Mouse (Mus musculus): Measurements from ENCODE around the gene Ankrd39. TPM values are rescaled to one million over a fixed set of nuclear protein-coding genes. Genes with fewer than 3 reads are reported as not detected.

Ankrd39 gene
- total RNA-seq, 2 experiments from 2014 or later, result 7.2 to 9.3 TPM

DNA sequence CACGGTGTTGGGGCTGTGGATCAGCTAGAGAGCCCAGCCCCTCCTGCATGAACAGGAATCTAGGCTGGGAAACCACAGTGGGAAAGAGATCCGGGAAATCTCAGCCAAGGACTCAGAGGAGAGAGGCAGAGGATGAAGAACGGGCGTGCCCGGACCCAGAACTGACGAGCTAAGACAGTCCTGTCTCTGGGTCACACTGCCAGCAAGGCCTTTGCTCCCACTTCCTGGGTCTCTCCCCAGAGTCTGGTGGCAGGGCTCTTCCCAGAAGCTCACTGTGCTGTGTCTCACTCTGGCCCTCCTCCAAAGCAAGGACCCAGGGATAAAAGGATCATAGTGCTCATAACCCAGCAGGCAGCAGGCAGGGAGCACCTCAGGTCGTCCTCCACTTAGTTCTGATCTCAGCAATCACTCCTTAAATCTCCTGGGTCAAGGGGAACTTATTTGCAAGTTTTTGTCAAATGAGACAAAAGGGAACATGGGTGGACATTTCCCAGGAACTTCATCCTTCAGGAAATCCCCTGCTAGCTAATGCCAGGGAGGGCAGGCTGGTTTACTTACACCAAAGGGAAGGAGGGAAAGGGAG is 22.5 kb upstream of the Ankrd39 start:
- peak overlapping the region; percentile 82 for H3K27ac ChIP-seq
- intact Hi-C loops (cut with DNase I), result no loop called here
- TF ChIP-seq CTCF (IDR thresholded peaks at IDR 0.05), result no peak

DNA sequence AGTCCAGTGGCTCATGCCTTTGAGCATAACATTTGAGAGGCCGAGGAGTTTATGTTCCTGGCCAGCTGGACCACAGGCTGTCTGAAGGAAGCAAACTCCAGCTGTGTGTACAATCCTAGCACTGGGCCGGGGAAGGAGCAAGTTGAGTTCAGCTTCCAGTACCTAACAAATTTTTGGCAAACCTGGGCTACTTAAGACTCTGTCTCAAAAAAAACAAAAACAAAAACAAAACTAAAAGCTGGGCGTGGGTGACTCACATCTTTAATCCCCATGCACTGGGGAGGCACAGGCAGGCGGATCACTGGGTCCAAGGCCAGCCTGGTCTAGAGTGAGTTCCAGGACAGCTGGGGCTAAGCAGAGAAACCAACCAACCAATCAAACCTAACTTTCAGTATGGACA is 21.5 kb upstream of the Ankrd39 start:
- no peak for TF ChIP-seq CTCF (IDR thresholded peaks at IDR 0.05)
- intact Hi-C loops (cut with DNase I), result no loop called here
- H3K27ac ChIP-seq, result peak overlapping the region; percentile 82
- DNase-seq, result peak; percentile 65
- peak overlapping the region; percentile 40 for H3K4me3 ChIP-seq

More for the DNA sequence above, 22.5 kb upstream of the Ankrd39 start:
- 0 out of 2 replicates have a peak overlapping the region, but pooled peaks have one; percentile 4 for H3K4me3 ChIP-seq
- DNase-seq, result no peak

DNA sequence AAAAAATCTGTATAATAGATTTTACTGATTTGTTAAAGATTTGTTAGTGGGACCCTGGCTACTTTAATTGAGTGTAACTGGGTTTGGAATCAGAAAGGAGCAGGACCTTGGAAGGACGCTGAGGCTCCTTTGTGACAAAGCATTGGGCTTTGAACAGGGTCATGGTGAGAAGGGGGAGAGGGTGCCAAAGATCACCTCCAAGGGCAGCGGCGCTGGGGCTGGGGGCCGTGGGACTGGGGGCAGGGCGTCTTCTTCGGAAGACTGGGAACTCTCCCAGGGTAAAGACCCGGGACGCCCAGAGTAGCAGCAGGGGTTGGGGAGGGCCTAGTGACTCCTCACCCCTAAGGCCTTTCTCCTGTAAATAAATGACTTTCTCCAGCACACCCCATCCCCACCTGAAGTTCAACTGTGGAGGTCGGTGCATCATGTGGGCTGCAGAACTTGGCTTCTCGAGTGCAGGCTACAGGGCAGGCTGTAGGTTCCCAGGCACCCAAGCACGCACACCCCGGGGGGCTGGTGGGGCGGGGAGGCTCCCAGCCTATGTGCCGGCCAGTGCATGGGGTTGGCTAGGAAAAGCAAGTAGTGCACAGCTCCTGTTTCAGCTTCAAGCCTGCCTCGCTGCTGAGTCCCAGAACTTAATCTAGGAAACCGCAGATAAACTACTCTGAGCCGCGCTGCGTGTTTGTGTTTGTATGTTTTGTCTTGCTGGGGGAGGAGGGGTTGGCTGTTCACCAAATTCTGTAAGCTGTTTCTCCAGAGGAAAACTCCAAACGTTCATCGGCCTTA is 20.8 kb upstream of the Ankrd39 start:
- peak overlapping the region; percentile 40 for H3K4me3 ChIP-seq
- no peak for TF ChIP-seq CTCF (IDR thresholded peaks at IDR 0.05)
- no peak for DNase-seq
- intact Hi-C loops (cut with DNase I), result no loop called here
- H3K27ac ChIP-seq, result peak overlapping the region; percentile 82

DNA sequence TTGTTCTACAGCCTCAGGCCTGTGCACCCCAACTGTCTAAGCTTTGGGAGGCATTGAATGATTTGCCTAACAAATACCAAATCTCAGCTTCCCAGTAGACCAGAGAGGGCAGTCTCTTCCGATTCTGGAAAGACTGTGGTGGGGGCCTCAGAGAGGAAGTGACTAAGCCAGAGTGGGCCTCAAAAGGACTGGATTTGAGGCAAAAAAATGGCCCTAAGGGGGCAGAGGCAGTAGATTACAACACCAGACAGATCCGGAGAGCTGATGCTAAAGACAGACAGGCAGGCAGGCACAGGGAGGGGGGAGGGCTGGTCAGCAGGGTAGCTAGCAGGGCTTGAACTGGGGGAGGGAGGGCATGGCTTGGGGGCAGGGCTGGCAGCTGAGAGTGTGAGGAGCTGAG is 19.2 kb upstream of the Ankrd39 start:
- DNase-seq, result no peak
- Histone ChIP-seq H3K4me3 (no peak overlapping the region), H3K27ac (peak overlapping the region; percentile 17)
- intact Hi-C loops (cut with DNase I), result no loop called here
- TF ChIP-seq CTCF (IDR thresholded peaks at IDR 0.05), result no peak

DNA sequence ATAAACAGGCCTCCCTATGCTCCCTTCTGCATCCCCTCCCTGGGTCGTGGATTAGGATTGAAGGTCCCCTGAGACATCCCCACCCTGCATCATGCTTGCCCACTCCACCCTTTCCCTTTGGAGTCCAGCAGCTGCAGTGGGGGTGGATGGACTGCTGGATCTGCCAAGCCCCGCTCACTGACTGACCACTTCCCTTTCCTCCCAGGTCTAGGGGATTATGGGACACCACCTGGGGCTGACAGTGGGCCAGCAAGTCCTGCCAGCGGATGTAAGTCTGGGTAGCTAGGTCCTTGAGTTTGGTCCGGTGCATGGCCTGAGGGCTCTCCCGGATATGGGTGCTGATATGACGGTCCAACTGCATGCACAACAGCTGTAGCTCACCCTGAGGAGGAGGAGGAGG is 16.9 kb upstream of the Ankrd39 start:
- peak; percentile 73 for DNase-seq
- peak overlapping the region; percentile 97 for H3K27ac ChIP-seq
- H3K4me3 ChIP-seq, result no peak overlapping the region
- intact Hi-C loops (cut with DNase I), result no loop called here
- TF ChIP-seq CTCF (IDR thresholded peaks at IDR 0.05), result no peak

DNA sequence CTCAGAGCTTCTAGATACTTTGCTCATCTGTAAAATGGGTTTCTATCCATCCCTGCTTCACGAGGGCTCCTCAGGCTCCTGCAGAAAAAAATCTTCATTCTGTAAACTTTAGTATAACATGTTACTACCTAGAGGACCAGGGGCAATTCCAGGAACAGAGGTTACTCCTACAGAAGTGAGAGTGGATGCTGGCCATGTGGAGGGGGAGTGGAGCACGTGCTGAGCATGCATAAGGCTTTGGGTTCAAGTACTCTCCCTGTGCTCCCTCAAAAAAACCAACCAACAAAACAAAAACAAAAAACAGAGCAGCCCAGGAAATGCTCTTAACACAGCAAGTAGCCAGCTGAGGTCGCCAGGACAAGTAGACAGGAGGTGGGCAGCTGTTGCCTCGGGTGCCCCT is 16.4 kb upstream of the Ankrd39 start:
- intact Hi-C loops (cut with DNase I), result no loop called here
- TF ChIP-seq CTCF (IDR thresholded peaks at IDR 0.05), result no peak
- H3K27ac ChIP-seq, result peak overlapping the region; percentile 97

DNA sequence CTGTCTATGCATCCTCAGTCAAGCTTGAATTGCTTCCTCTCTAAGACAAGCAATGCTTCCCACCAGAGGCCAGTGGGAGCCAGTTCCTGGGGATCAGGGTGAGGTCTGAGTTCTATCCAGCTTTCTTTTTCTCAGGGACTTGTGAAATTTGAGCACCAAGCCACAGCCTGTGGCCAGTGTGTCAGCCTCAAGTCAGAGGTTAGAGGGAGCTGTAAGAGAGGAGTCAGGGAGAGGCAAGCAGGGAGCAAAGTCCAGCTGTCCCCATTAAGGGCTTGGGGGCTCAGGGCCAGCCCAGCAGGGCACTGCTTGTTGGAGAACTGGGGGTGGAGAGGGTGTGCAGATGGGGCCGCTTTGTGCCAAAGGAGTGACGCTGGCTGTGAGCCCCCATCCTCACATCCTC is 16.0 kb upstream of the Ankrd39 start:
- Histone ChIP-seq H3K27ac (peak overlapping the region; percentile 97), H3K4me3 (no peak overlapping the region)
- DNase-seq, result peak; percentile 63
- intact Hi-C loops (cut with DNase I), result no loop called here
- TF ChIP-seq CTCF (IDR thresholded peaks at IDR 0.05), result peak; percentile 10; the same call in 1 of the 2 replicates

More for the DNA sequence above, 16.4 kb upstream of the Ankrd39 start:
- no peak for DNase-seq
- H3K4me3 ChIP-seq, result no peak overlapping the region

DNA sequence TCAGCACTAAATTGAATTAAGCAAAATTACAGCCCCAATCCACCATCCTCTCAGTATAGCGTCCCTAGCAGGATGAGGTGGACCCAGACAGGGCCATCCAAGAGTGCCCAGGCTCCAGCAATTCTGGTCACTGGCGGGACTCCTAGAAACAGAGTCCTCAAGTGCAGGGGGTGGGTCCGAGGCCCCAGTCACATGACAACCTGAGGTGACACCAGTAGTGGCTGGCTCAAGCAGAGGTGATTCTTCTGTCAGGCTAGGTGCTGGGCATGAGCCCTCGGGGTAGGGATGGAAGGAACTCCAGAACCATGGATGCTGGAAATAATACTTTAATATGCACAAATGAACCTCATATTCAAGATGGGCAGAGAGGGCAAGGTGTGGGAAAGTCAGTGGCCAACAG is 15.1 kb upstream of the Ankrd39 start:
- Histone ChIP-seq H3K4me3 (no peak overlapping the region), H3K27ac (peak overlapping the region; percentile 97)
- no peak for TF ChIP-seq CTCF (IDR thresholded peaks at IDR 0.05)
- intact Hi-C loops (cut with DNase I), result no loop called here
- DNase-seq, result no peak

DNA sequence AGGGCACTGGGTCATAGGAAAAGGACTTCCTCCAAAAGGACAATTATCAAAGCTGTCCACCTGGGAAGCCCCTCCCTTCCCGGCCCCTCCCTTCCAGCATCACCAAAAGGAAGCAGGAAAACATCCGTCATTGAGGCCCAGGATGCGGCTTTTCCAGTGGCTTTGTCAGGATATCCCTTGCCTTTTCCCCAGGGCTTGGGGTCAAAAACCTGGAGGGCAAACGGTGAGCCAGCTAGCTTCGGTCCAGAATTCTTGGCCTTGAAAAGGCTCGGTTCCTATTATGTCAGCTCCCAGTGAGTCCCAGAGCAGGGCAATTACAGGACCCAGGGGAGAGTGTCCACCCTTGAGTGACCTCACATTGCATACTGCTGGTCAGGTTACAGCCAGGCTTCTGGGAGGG is 13.7 kb upstream of the Ankrd39 start:
- intact Hi-C loops (cut with DNase I), result no loop called here

DNA sequence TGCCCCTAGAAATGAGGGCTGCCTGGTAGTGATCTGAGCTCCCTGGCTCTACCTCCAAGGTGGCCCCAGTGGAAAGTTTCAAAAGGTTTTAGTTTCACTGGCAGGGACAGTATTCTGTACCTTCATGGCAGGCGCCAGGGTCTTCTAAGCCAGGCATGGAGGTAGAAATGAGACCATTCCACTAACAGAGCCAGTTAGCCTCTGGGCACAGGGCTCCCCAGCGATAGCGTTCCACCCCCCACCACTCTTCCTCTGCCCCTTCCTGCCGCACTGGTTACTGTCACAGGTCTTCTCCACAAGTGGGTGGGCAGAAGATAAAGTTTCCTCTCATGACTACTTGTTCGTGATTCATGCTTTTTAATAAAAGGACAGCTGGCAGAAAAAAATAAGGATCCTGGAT is 12.6 kb upstream of the Ankrd39 start:
- Histone ChIP-seq H3K27ac (peak overlapping the region; percentile 97), H3K4me3 (no peak overlapping the region)
- DNase-seq, result no peak
- intact Hi-C loops (cut with DNase I), result no loop called here
- no peak for TF ChIP-seq CTCF (IDR thresholded peaks at IDR 0.05)

More for the DNA sequence above, 13.7 kb upstream of the Ankrd39 start:
- H3K4me3 ChIP-seq, result no peak overlapping the region
- H3K27ac ChIP-seq, result peak overlapping the region; percentile 97
- DNase-seq, result peak; percentile 52
- no peak for TF ChIP-seq CTCF (IDR thresholded peaks at IDR 0.05)

DNA sequence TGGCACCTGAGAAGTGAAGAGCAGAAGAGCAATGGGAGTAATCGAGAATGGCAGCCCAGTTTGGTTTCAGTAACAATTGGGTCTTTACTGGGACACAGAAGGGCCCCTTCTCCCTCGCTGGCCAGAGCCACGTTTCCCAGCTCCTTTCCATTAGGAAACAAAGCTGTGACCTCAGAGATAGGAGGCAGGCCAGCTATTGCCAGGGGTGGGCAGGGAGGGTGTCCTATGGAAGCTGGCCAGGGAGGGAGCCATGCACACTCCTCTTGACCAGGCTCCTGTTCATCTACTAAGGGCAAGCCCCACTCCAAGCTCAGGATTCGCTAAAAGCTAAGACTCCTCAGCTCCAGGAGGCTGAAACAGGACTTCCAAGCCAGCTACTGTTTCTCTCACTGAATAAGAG is 12.0 kb upstream of the Ankrd39 start:
- no peak for TF ChIP-seq CTCF (IDR thresholded peaks at IDR 0.05)
- peak overlapping the region; percentile 97 for H3K27ac ChIP-seq
- H3K4me3 ChIP-seq, result peak overlapping the region; percentile 91
- DNase-seq, result no peak
- intact Hi-C loops (cut with DNase I), result no loop called here

DNA sequence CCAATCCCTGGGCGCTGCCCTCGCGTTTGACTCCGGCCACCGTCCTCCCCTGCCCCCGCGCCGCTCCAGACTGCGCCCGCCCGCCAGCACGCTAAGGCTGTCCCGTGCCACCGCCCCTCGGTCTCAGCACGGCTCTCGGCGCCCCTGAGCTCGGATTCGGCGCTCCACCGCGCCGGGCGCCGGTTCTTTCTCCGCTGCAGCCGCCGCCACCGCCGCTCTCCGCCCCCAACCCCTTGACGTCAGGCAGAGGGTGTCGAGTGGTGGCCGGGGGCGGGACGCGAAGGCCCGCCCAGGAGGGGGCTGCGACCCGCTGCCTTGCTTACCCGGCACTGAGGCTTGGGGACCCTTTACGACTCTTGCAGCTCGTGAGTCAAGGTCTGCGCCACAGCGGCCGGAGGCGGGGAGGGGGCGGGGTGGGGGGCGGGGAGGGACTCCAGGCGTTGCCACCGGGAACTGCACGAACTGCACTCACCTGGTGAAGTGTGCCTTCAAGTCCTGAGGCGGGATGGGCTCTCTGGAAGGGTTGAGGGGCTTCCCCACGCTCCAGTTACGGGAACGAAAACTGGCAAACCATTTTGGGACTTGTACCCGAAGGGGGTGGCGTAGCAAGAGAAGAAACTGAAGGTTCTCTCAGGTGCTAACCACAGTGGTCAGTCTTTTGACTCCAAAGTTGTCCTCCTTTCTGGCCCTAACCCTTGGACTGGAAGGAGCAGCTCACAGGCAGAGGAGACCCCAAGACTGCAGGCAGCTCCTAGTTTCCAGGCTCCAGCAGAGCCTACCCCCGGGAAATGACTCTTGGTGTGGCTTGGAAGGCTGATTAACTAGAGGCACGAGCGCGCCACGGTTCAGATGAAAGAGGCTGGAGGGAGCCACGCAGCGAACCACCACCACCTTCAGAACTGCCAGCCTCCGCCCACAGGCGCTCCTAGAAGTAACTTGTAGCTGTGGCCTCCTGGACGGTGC is 11.1 kb upstream of the Ankrd39 start, which contains the start of gene Sema4c:
TSS of gene Sema4c (minus strand) at position 319 of the 963 bp plus-strand sequence.
- intact Hi-C loops (cut with DNase I), result no loop called here
- no peak for TF ChIP-seq CTCF (IDR thresholded peaks at IDR 0.05)
- H3K27ac ChIP-seq, result peak within 1 kb of the TSS; percentile 97
- H3K4me3 ChIP-seq, result peak within 1 kb of the TSS; percentile 91
- DNase-seq, result peak; percentile 86

All from gastrocnemius, adult 2 months (tissue).